In genomic region chr9:37038859-37039258, GRCm38 (mm10) we compare ENCODE assay signal across 19 mouse cellular contexts.
A peak's percentile ranks its signal among the peaks of the same experiment; 100 is the strongest.
DNase-seq lines count a peak whose midpoint lies in the region; ATAC-seq and TF ChIP-seq lines count a peak whose summit lies in the region.
"Had no signal": no experiment of that assay in that cellular context is flagged by ENCODE, and none has a peak within 500 bp of the region (broad histone marks: within the 10 kb centered on the region; RNA-seq: fewer than 3 reads in every experiment).

No protein-coding gene starts in this region.

- peaks cover 14% of the 10 kb centered on the region for H3K4me1 ChIP-seq in cortical plate, adult 2 months (ENCODE audit: control insufficient read depth, insufficient read depth, low read length)
- H3K4me1 ChIP-seq in forebrain, embryonic 16.5 days (replicated peaks; ENCODE audit: control insufficient read depth, insufficient read depth, low read length): peaks cover 12% of the 10 kb centered on the region; the same call in 1 of the 2 replicates
- peaks cover 5% of the 10 kb centered on the region; the same call in 1 of the 2 replicates for H3K4me1 ChIP-seq in midbrain, postnatal 0 days (ENCODE audit: insufficient read depth, low read length)
- no peaks in the 10 kb centered on the region for H3K4me1 ChIP-seq in stomach, postnatal 0 days (replicated peaks; ENCODE audit: control insufficient read depth, insufficient read depth)
- H3K4me1 ChIP-seq: embryonic facial prominence, embryonic 15.5 days; stomach, embryonic 15.5 days had no signal

- H3K9me3 ChIP-seq in forebrain, embryonic 16.5 days (ENCODE audit: control insufficient read depth, low read length): no peaks in the 10 kb centered on the region
- no peaks in the 10 kb centered on the region for H3K9me3 ChIP-seq in midbrain, postnatal 0 days (ENCODE audit: low read length)
- no peaks in the 10 kb centered on the region for H3K9me3 ChIP-seq in stomach, postnatal 0 days (ENCODE audit: control insufficient read depth, low read length)
- H3K9me3 ChIP-seq: embryonic facial prominence, embryonic 15.5 days; heart, embryonic 12.5 days; stomach, embryonic 15.5 days had no signal

- TF ChIP-seq POLR2A in cortical plate, adult 2 months (IDR thresholded peaks at IDR 0.05; ENCODE audit: extremely low read depth, insufficient read depth, low read length): no peak

- H3K36me3 ChIP-seq in forebrain, embryonic 16.5 days (ENCODE audit: control insufficient read depth, insufficient read depth): no peaks in the 10 kb centered on the region
- H3K36me3 ChIP-seq in midbrain, postnatal 0 days (ENCODE audit: insufficient read depth, low read length): no peaks in the 10 kb centered on the region
- no peaks in the 10 kb centered on the region for H3K36me3 ChIP-seq in stomach, postnatal 0 days (ENCODE audit: control insufficient read depth, insufficient read depth, low read length)
- H3K36me3 ChIP-seq: embryonic facial prominence, embryonic 15.5 days; heart, embryonic 12.5 days; stomach, embryonic 15.5 days had no signal

- TF ChIP-seq CTCF in left cerebral cortex, adult 2 months (IDR thresholded peaks at IDR 0.05): no peak
- no peak for TF ChIP-seq CTCF in cortical plate, adult 2 months (IDR thresholded peaks at IDR 0.05; ENCODE audit: extremely low read depth, insufficient read depth, low read length)
- TF ChIP-seq CTCF in midbrain, postnatal 0 days (IDR thresholded peaks at IDR 0.05): no peak
- no peak for TF ChIP-seq CTCF in stomach, postnatal 0 days (IDR thresholded peaks at IDR 0.05; ENCODE audit: low read depth)

- no peak; the same call in 1 of the 2 replicates for ATAC-seq in forebrain, embryonic 16.5 days
- no peak for ATAC-seq in midbrain, postnatal 0 days (ENCODE audit: low FRiP score)
- ATAC-seq in stomach, postnatal 0 days (ENCODE audit: low FRiP score, low TSS enrichment): no peak

- DNase-seq in left cerebral cortex, adult 2 months (ENCODE audit: extremely low spot score in 1 of 2, low spot score in 2 of 2): no peak
- no peak for DNase-seq in left cerebral cortex, postnatal 10 days (ENCODE audit: extremely low spot score in 1 of 2, low spot score in 2 of 2)
- no peak for DNase-seq in midbrain, postnatal 0 days (ENCODE audit: low spot score)
- no peak for DNase-seq in thymus, postnatal 10 days (ENCODE audit: low spot score in 2 of 2)
- no peak for DNase-seq in stomach, postnatal 0 days (ENCODE audit: low spot score)
- DNase-seq: adrenal gland, adult 2 months; cerebellum, postnatal 14 days; gastrocnemius, adult 2 months; kidney, adult 9 months; kidney, postnatal 25 days; lung, adult 18-20 months; lung, postnatal 14 days had no signal

- 48% methylated on average over 3 of the region's 3 CpGs for WGBS in forebrain, embryonic 16.5 days
- WGBS in midbrain, postnatal 0 days: 57% methylated on average over 3 of the region's 3 CpGs
- 86% methylated on average over 3 of the region's 3 CpGs for WGBS in stomach, postnatal 0 days

- no peaks in the 10 kb centered on the region for H3K27me3 ChIP-seq in forebrain, embryonic 16.5 days (replicated peaks; ENCODE audit: control insufficient read depth, insufficient read depth, low read length)
- H3K27me3 ChIP-seq in midbrain, postnatal 0 days (ENCODE audit: insufficient read depth, low read length): no peaks in the 10 kb centered on the region
- no peaks in the 10 kb centered on the region for H3K27me3 ChIP-seq in stomach, postnatal 0 days (ENCODE audit: control insufficient read depth, insufficient read depth, low read length)
- H3K27me3 ChIP-seq: embryonic facial prominence, embryonic 15.5 days; heart, embryonic 12.5 days; stomach, embryonic 15.5 days had no signal

- H3K27ac ChIP-seq in left cerebral cortex, adult 2 months: peak overlapping the region; percentile 56; the same call in 1 of the 2 replicates
- peak overlapping the region; percentile 28 for H3K27ac ChIP-seq in cortical plate, adult 2 months (ENCODE audit: insufficient read depth, low read length)
- H3K27ac ChIP-seq in forebrain, embryonic 16.5 days (ENCODE audit: low read length): peak overlapping the region; percentile 12; the same call in 1 of the 2 replicates
- H3K27ac ChIP-seq in midbrain, postnatal 0 days (ENCODE audit: low read depth, low read length): peak overlapping the region; percentile 21; the same call in 1 of the 2 replicates
- H3K27ac ChIP-seq in stomach, postnatal 0 days (replicated peaks): no peak overlapping the region
- H3K27ac ChIP-seq: embryonic facial prominence, embryonic 15.5 days; gastrocnemius, adult 2 months; stomach, embryonic 15.5 days had no signal

- H3K4me2 ChIP-seq in forebrain, embryonic 16.5 days (ENCODE audit: low read length): no peak overlapping the region
- no peak overlapping the region for H3K4me2 ChIP-seq in midbrain, postnatal 0 days (ENCODE audit: low read depth, low read length, poor library complexity, severe bottlenecking)
- no peak overlapping the region for H3K4me2 ChIP-seq in stomach, postnatal 0 days (replicated peaks; ENCODE audit: low read depth)
- H3K4me2 ChIP-seq: embryonic facial prominence, embryonic 15.5 days; heart, embryonic 12.5 days; liver, embryonic 11.5 days; stomach, embryonic 15.5 days had no signal

- H3K9ac ChIP-seq in forebrain, embryonic 16.5 days (replicated peaks; ENCODE audit: low read depth, low read length): no peak overlapping the region
- no peak overlapping the region for H3K9ac ChIP-seq in midbrain, postnatal 0 days (replicated peaks; ENCODE audit: low read length, poor library complexity, severe bottlenecking)
- no peak overlapping the region for H3K9ac ChIP-seq in stomach, postnatal 0 days (ENCODE audit: low read length)
- H3K9ac ChIP-seq: embryonic facial prominence, embryonic 15.5 days; heart, embryonic 12.5 days; stomach, embryonic 15.5 days had no signal

- H3K4me3 ChIP-seq in left cerebral cortex, adult 2 months: no peak overlapping the region
- no peak overlapping the region for H3K4me3 ChIP-seq in cortical plate, adult 2 months (ENCODE audit: insufficient read depth, low read length)
- H3K4me3 ChIP-seq in forebrain, embryonic 16.5 days (replicated peaks; ENCODE audit: low read length): no peak overlapping the region
- H3K4me3 ChIP-seq in midbrain, postnatal 0 days (ENCODE audit: low read depth, low read length): no peak overlapping the region
- H3K4me3 ChIP-seq in stomach, postnatal 0 days (ENCODE audit: low read depth, low read length): no peak overlapping the region
- H3K4me3 ChIP-seq: embryonic facial prominence, embryonic 15.5 days; gastrocnemius, adult 2 months; heart, embryonic 12.5 days; myocyte; stomach, embryonic 15.5 days had no signal

- intact Hi-C loops in left cerebral cortex, adult 2 months (cut with DNase I): no loop called here
- intact Hi-C loops in left cerebral cortex, postnatal 10 days (cut with DNase I): no loop called here

- TF ChIP-seq EP300 in stomach, postnatal 0 days (optimal IDR thresholded peaks at IDR 0.05): no peak
